In genomic region chr7:65369101-65369500, GRCm38 (mm10) we compare ENCODE assay signal across 8 mouse cellular contexts.
DNase-seq lines count a peak whose midpoint lies in the region; ATAC-seq lines count a peak whose summit lies in the region.

No protein-coding gene starts in this region.

- 11% methylated on average over 5 of the region's 5 CpGs for WGBS in heart, embryonic 14.5 days
- 49% methylated on average over 5 of the region's 5 CpGs for WGBS in embryonic facial prominence, embryonic 11.5 days
- WGBS in hindbrain, embryonic 15.5 days = 17% methylated on average over 5 of the region's 5 CpGs
- WGBS in midbrain, embryonic 14.5 days = 11% methylated on average over 5 of the region's 5 CpGs

- intact Hi-C loops in heart, postnatal 25 days (cut with DNase I) = loop anchor here (2.0 to 5.0 kb wide), 2 partner anchors 14 to 52 kb away; no protein-coding TSS in a partner anchor
- intact Hi-C loops in left cerebral cortex, postnatal 25 days (cut with DNase I) = no loop called here

- H3K9me3 ChIP-seq in heart, embryonic 14.5 days (ENCODE audit: control insufficient read depth, low read length) = no peaks in the 10 kb centered on the region
- no peaks in the 10 kb centered on the region for H3K9me3 ChIP-seq in embryonic facial prominence, embryonic 11.5 days (replicated peaks; ENCODE audit: control insufficient read depth, low read length)
- H3K9me3 ChIP-seq in hindbrain, embryonic 15.5 days = no peaks in the 10 kb centered on the region
- no peaks in the 10 kb centered on the region for H3K9me3 ChIP-seq in midbrain, embryonic 14.5 days (ENCODE audit: control insufficient read depth, low read length)

- H3K27ac ChIP-seq in heart, embryonic 14.5 days (replicated peaks in 1 of 2; ENCODE audit: control insufficient read depth in 1 of 2, insufficient read depth in 1 of 2, low read depth in 2 of 2, low read length in 2 of 2) = peak overlapping the region; percentile 21 to 25; a peak in 1 of 4 replicates
- no peak overlapping the region for H3K27ac ChIP-seq in embryonic facial prominence, embryonic 11.5 days (replicated peaks; ENCODE audit: low read depth, low read length)
- H3K27ac ChIP-seq in hindbrain, embryonic 15.5 days (replicated peaks) = 0 out of 2 replicates have a peak overlapping the region, but pooled peaks have one; percentile 30
- no peak overlapping the region for H3K27ac ChIP-seq in midbrain, embryonic 14.5 days (replicated peaks; ENCODE audit: low read depth, low read length)

- ATAC-seq in heart, embryonic 14.5 days (ENCODE audit: insufficient number of reproducible peaks, insufficient read depth, low FRiP score, low read depth) = no peak
- no peak for ATAC-seq in embryonic facial prominence, embryonic 11.5 days (replicated peaks; ENCODE audit: insufficient number of reproducible peaks, low FRiP score, low TSS enrichment, low read depth)
- no peak for ATAC-seq in hindbrain, embryonic 15.5 days (ENCODE audit: low FRiP score, low read depth)
- ATAC-seq in midbrain, embryonic 14.5 days (ENCODE audit: low FRiP score, low TSS enrichment) = no peak

- H3K4me2 ChIP-seq in heart, embryonic 14.5 days (ENCODE audit: low read length) = peak overlapping the region; percentile 70
- H3K4me2 ChIP-seq in embryonic facial prominence, embryonic 11.5 days (ENCODE audit: low read depth, low read length) = peak overlapping the region; percentile 32
- peak overlapping the region; percentile 92 for H3K4me2 ChIP-seq in hindbrain, embryonic 15.5 days
- peak overlapping the region; percentile 89 for H3K4me2 ChIP-seq in midbrain, embryonic 14.5 days (ENCODE audit: low read length)

- H3K4me1 ChIP-seq in heart, embryonic 14.5 days (ENCODE audit: control insufficient read depth in 2 of 2, insufficient read depth in 2 of 2, low read length in 2 of 2) = peaks cover 2 to 41% of the 10 kb centered on the region in 2 experiments; a peak in 2 of 4 replicates
- no peaks in the 10 kb centered on the region for H3K4me1 ChIP-seq in embryonic facial prominence, embryonic 11.5 days (ENCODE audit: control insufficient read depth, insufficient read depth, low read length)
- peaks cover 30% of the 10 kb centered on the region for H3K4me1 ChIP-seq in hindbrain, embryonic 15.5 days (replicated peaks)
- peaks cover 7% of the 10 kb centered on the region; the same call in 1 of the 2 replicates for H3K4me1 ChIP-seq in midbrain, embryonic 14.5 days (ENCODE audit: control insufficient read depth, insufficient read depth, low read length)

- peak overlapping the region; percentile 71 for H3K9ac ChIP-seq in heart, embryonic 14.5 days (ENCODE audit: low read length)
- H3K9ac ChIP-seq in embryonic facial prominence, embryonic 11.5 days (replicated peaks; ENCODE audit: low read length) = peak overlapping the region; percentile 28; the same call in 1 of the 2 replicates
- H3K9ac ChIP-seq in hindbrain, embryonic 15.5 days = 0 out of 2 replicates have a peak overlapping the region, but pooled peaks have one; percentile 22
- peak overlapping the region; percentile 1; the same call in 1 of the 2 replicates for H3K9ac ChIP-seq in midbrain, embryonic 14.5 days (replicated peaks; ENCODE audit: low read length)

- peak overlapping the region; percentile 41 to 88; a peak in 3 of 4 replicates for H3K4me3 ChIP-seq in heart, embryonic 14.5 days (ENCODE audit: control insufficient read depth in 1 of 2, insufficient read depth in 1 of 2, low read depth in 1 of 2, low read length in 2 of 2)
- peak overlapping the region; percentile 17 for H3K4me3 ChIP-seq in embryonic facial prominence, embryonic 11.5 days (ENCODE audit: low read depth, low read length)
- H3K4me3 ChIP-seq in hindbrain, embryonic 15.5 days = peak overlapping the region; percentile 32
- peak overlapping the region; percentile 12 for H3K4me3 ChIP-seq in midbrain, embryonic 14.5 days (replicated peaks; ENCODE audit: low read depth, low read length)

- no peaks in the 10 kb centered on the region for H3K27me3 ChIP-seq in heart, embryonic 14.5 days (ENCODE audit: control insufficient read depth, insufficient read depth, low read length)
- H3K27me3 ChIP-seq in embryonic facial prominence, embryonic 11.5 days (ENCODE audit: control insufficient read depth, insufficient read depth, low read length) = no peaks in the 10 kb centered on the region
- H3K27me3 ChIP-seq in hindbrain, embryonic 15.5 days = no peaks in the 10 kb centered on the region
- H3K27me3 ChIP-seq in midbrain, embryonic 14.5 days (ENCODE audit: control insufficient read depth, insufficient read depth, low read length) = no peaks in the 10 kb centered on the region

- H3K36me3 ChIP-seq in heart, embryonic 14.5 days (ENCODE audit: control insufficient read depth, insufficient read depth, low read length) = no peaks in the 10 kb centered on the region
- no peaks in the 10 kb centered on the region for H3K36me3 ChIP-seq in embryonic facial prominence, embryonic 11.5 days (replicated peaks; ENCODE audit: control insufficient read depth, insufficient read depth, low read depth, low read length)
- no peaks in the 10 kb centered on the region for H3K36me3 ChIP-seq in hindbrain, embryonic 15.5 days
- no peaks in the 10 kb centered on the region for H3K36me3 ChIP-seq in midbrain, embryonic 14.5 days (ENCODE audit: control insufficient read depth, insufficient read depth, low read length)

- DNase-seq in heart, postnatal 25 days (ENCODE audit: low spot score) = no peak
- DNase-seq in embryonic facial prominence, embryonic 11.5 days (ENCODE audit: low spot score) = no peak
- no peak for DNase-seq in midbrain, embryonic 14.5 days
- DNase-seq in thymus, postnatal 0 days (ENCODE audit: low spot score) = no peak
- DNase-seq in left cerebral cortex, postnatal 25 days (ENCODE audit: low spot score in 2 of 2) = no peak
- DNase-seq in layer of hippocampus, postnatal 36 days = no peak

Comparison
In these comparisons a context has a peak if more than half of its experiments do, and no peak if none do; other contexts are left out.
1. H3K27ac ChIP-seq: peak in heart, embryonic 14.5 days (2 of 2) and hindbrain, embryonic 15.5 days (single experiment); none in embryonic facial prominence, embryonic 11.5 days (single experiment) and midbrain, embryonic 14.5 days (single experiment).
2. H3K4me2 ChIP-seq: peak in every context shown above with its lines; median percentile 92 in hindbrain, embryonic 15.5 days; 89 in midbrain, embryonic 14.5 days; 70 in heart, embryonic 14.5 days; 32 in embryonic facial prominence, embryonic 11.5 days.
3. H3K4me3 ChIP-seq: peak in every context shown above with its lines; median percentile 64 in heart, embryonic 14.5 days; 32 in hindbrain, embryonic 15.5 days; 17 in embryonic facial prominence, embryonic 11.5 days; 12 in midbrain, embryonic 14.5 days.
4. H3K9ac ChIP-seq: peak in every context shown above with its lines; median percentile 71 in heart, embryonic 14.5 days; 28 in embryonic facial prominence, embryonic 11.5 days; 22 in hindbrain, embryonic 15.5 days; 1 in midbrain, embryonic 14.5 days.